Mouse (Mus musculus) neural tube, embryonic 10.5 days (tissue): ENCODE measurements around the gene Ap1s1.
A peak's percentile ranks its signal among the peaks of the same experiment; 100 is the strongest.

Experiments
- DNase-seq: peaks from one replicate; pipeline ENCODE4 v3.0.0-alpha.2; 2017; ENCODE audit warnings: low spot score; ENCODE audit errors: extremely low spot score

The Ap1s1 gene

DNA sequence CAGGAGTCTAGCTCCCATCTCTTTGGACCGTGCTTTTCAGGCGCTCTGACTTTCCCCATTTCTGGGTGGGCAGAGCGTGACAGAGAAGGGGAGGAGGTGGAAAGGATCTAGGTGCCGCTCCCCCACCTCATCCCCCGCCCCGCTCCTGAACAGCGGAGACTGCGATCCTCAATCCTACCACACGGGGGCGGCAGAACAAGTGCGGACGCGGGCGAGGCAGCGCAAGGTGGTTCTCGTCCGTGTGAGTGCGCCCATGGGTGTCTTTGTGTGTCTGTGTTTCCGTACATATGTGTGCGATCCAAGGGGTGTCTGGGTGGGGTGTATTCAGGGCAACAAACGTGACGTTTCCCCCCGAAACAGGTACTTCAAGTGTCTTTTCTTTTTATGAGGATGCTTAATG, 20.8 kb downstream of the Ap1s1 start:
- peak; percentile 83 for DNase-seq

GRCm38 (mm10) chr5:137024318-137024717, 21.6 kb downstream of the Ap1s1 start:
- no peak for DNase-seq

DNA sequence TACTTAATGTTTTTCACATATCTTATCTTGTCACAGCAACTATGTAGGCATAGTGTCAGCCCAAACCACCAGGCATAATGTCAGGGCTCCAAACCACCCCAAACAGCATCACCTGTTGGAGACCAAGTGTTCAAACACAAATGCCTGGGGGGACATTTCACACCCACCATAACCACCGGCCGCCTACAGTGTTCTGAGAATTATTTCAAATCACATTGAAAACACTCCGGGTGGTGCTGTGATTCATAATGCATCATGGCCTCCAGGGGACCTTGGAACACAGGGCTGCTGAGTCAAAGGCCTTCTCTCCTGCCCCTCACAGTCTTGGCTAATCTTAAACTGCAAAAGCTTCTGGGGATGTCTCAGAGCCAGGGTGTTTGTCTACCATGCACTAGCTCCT, 30.0 kb downstream of the Ap1s1 start:
- no peak for DNase-seq

DNA sequence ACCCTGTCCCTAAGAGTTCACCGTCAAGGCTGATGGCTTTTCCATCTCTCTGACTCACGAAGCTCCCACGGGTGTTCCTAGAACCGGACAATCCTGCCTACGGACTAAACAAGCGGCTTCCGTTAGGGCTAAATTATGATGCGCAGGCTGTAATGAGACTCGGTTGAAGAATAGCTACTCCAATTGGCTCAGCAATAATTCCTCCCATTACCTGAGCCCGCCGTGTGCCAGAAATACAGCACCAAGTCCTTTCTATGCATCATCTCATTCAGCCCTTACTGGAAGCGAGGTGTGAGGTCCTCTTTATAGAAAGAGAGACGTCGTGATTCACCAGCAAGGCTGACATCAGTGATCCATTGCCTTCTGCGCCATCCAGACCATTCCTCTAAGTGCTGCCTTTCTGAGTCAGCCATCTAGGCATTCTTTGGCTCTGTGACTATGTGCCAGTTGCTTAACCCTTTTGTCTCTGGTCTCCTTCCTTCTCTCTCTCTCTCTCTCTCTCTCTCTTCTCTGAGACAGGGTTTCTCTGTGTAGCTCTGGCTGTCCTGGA, 33.5 kb downstream of the Ap1s1 start:
- no peak for DNase-seq

GRCm38 (mm10) chr5:137009988-137010387, 35.9 kb downstream of the Ap1s1 start:
- peak; percentile 61 for DNase-seq

DNA sequence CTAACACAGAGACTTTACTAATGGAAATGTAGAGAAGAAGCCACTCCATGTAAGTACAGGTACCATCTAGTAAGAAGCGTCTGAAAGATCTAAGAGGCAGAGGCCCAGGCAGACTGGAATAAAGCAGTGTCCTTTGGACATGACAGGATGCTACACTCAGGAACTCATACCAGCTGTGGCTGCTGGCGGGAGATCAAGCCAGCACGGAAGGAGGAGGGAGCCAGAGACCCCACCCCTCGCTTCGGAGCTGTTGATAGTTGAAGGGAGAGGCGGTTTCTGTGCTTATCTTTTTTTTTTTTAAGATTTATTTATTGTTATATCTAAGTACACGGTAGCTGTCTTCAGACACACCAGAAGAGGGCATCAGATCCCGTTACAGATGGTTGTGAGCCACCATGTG, 38.7 kb downstream of the Ap1s1 start:
- no peak for DNase-seq

- DNase-seq = no peak
Observed at GRCm38 (mm10) chr5:137000612-137001011, 45.3 kb downstream of the Ap1s1 start.

- DNase-seq = no peak
Observed at GRCm38 (mm10) chr5:136999449-136999848, 46.5 kb downstream of the Ap1s1 start.

DNA sequence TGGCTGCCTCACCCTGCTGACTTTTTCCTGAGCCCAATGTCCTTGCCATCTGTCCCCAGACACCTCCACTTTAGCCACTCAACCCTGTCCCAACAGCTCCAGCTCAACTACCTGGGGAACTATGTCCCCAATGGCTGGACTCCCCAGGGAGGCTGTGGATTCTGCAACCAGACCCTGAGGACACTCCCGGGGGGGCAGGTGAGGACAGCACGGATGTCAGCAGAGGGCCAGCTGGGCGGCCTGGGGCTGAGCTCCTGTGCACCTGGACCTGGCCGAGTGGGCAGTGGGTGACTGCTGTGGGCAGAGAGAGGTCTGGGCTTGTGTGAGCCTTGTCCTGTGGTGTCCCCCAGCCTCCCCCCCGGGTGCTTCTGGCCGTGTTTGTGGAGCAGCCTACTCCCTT, 56.1 kb downstream of the Ap1s1 start:
- no peak for DNase-seq

DNA sequence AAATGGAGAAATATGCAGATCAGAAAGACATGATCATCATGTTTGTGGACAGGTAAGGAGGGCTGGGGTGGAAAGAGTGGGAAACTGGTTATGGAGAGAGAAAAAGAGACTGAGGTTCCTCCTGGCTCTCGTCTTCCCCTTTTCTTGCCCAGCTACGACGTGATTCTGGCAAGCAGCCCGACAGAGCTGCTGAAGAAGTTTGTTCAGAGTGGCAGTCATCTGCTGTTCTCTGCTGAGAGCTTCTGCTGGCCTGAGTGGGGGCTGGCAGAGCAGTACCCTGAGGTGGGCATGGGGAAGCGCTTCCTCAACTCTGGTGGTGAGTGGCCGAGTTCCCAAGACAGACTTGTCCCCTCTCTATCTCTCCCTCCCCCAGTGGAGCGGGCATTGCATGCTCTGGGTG, 57.5 kb downstream of the Ap1s1 start:
- DNase-seq = no peak

DNA sequence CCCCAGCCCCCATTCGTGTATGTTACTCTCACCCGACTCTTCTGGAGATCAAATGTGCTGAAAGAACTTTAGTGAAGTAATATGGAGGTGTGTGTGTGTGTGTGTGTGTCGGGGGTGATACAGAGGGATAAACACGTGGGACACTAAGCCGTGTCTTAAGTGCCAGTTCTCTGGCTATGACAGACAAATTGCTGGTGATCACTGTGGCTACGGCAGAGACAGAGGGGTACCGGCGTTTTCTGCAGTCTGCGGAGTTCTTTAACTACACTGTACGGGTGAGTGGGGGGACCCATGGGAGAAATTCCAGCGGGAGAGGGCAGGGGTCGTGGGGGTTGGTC, 58.0 kb downstream of the Ap1s1 start, which contains the start of gene Znhit1:
Znhit1 (minus strand) TSS at position 88 of the 338 bp plus-strand sequence.
- peak; percentile 27 for DNase-seq

GRCm38 (mm10) chr5:136987138-136987933, 58.6 kb downstream of the Ap1s1 start:
- DNase-seq = peak; percentile 88

DNA sequence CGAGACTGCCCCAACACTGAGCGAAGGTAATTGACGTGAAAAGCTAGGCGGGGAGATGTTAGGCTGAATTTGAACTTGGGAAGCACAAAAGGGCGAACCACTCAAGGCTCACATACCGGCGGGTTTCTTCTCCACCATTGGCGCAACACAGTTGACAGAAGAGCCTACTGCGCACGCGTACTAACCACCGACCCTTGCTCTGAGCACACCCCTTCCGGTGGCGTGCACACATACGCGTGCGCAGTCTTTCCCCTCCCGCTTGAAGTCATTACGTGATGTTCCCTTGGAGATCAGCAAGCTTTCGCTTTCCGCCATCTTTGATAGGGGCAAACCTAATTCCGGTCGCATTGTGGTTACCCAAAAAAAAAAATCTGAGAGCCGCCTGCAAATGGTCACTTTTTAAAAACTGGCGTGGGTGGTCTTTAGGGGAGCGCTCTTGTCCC, 59.2 kb downstream of the Ap1s1 start, which contains the start of gene Plod3:
Plod3 (plus strand) TSS at position 325 of the 443 bp plus-strand sequence.
- peak; percentile 93 for DNase-seq
